Mouse (Mus musculus): ENCODE measurements around the gene Cabin1. TPM values are rescaled to one million over a fixed set of nuclear protein-coding genes. Genes with fewer than 3 reads are reported as not detected.
"Not testable (repeated sequence)": the region's sequence is repeated elsewhere in the genome, so short reads cannot be mapped to it uniquely, and the experiment has no call there.

Cabin1 gene
- polyA plus RNA-seq, 1 experiment from 2014 or later, result 30.8 TPM

GRCm38 (mm10) chr10:75776562-75776961 is 12.4 kb upstream of the Cabin1 start:
- Histone ChIP-seq H3K4me2 (ENCODE audit: low read length) (no peak overlapping the region), H3K27me3 (ENCODE audit: control insufficient read depth, insufficient read depth, low read length) (peaks cover 10% of the 10 kb centered on the region), H3K4me3 (ENCODE audit: control insufficient read depth in 1 of 2, insufficient read depth in 1 of 2, low read depth in 1 of 2, low read length in 2 of 2) (no peak overlapping the region), H3K9me3 (ENCODE audit: control insufficient read depth, low read length) (no peaks in the 10 kb centered on the region), H3K36me3 (ENCODE audit: control insufficient read depth, insufficient read depth, low read length) (no peaks in the 10 kb centered on the region), H3K27ac (replicated peaks in 1 of 2; ENCODE audit: control insufficient read depth in 1 of 2, insufficient read depth in 1 of 2, low read depth in 2 of 2, low read length in 2 of 2) (no peak overlapping the region), H3K4me1 (ENCODE audit: control insufficient read depth in 2 of 2, insufficient read depth in 2 of 2, low read length in 2 of 2) (peaks cover 11 to 14% of the 10 kb centered on the region in 2 experiments; a peak in 3 of 4 replicates), H3K9ac (ENCODE audit: low read length) (no peak overlapping the region)
- no peak for ATAC-seq (ENCODE audit: insufficient number of reproducible peaks, insufficient read depth, low FRiP score, low read depth)
- WGBS, result 85% methylated on average over 6 of the region's 6 CpGs

GRCm38 (mm10) chr10:75774587-75774986 is 10.4 kb upstream of the Cabin1 start:
- H3K4me2 ChIP-seq (ENCODE audit: low read length), result no peak overlapping the region
- 90% methylated on average over 9 of the region's 9 CpGs for WGBS
- peaks cover 6 to 8% of the 10 kb centered on the region in 2 experiments; a peak in 2 of 4 replicates for H3K4me1 ChIP-seq (ENCODE audit: control insufficient read depth in 2 of 2, insufficient read depth in 2 of 2, low read length in 2 of 2)
- H3K9ac ChIP-seq (ENCODE audit: low read length), result no peak overlapping the region
- H3K27ac ChIP-seq (replicated peaks in 1 of 2; ENCODE audit: control insufficient read depth in 1 of 2, insufficient read depth in 1 of 2, low read depth in 2 of 2, low read length in 2 of 2), result no peak overlapping the region
- ATAC-seq (ENCODE audit: insufficient number of reproducible peaks, insufficient read depth, low FRiP score, low read depth), result no peak
- H3K4me3 ChIP-seq (ENCODE audit: control insufficient read depth in 1 of 2, insufficient read depth in 1 of 2, low read depth in 1 of 2, low read length in 2 of 2), result no peak overlapping the region
- H3K9me3 ChIP-seq (ENCODE audit: control insufficient read depth, low read length), result no peaks in the 10 kb centered on the region
- H3K36me3 ChIP-seq (ENCODE audit: control insufficient read depth, insufficient read depth, low read length), result no peaks in the 10 kb centered on the region
- peaks cover 3% of the 10 kb centered on the region; the same call in 1 of the 2 replicates for H3K27me3 ChIP-seq (ENCODE audit: control insufficient read depth, insufficient read depth, low read length)

GRCm38 (mm10) chr10:75774102-75774501 is 10.0 kb upstream of the Cabin1 start:
- Histone ChIP-seq H3K4me2 (ENCODE audit: low read length) (no peak overlapping the region), H3K36me3 (ENCODE audit: control insufficient read depth, insufficient read depth, low read length) (no peaks in the 10 kb centered on the region), H3K27ac (replicated peaks in 1 of 2; ENCODE audit: control insufficient read depth in 1 of 2, insufficient read depth in 1 of 2, low read depth in 2 of 2, low read length in 2 of 2) (no peak overlapping the region), H3K4me3 (ENCODE audit: control insufficient read depth in 1 of 2, insufficient read depth in 1 of 2, low read depth in 1 of 2, low read length in 2 of 2) (no peak overlapping the region), H3K9ac (ENCODE audit: low read length) (no peak overlapping the region), H3K27me3 (ENCODE audit: control insufficient read depth, insufficient read depth, low read length) (0 out of 2 replicates have a peak, but pooled peaks cover 3% of the 10 kb centered on the region), H3K4me1 (ENCODE audit: control insufficient read depth in 2 of 2, insufficient read depth in 2 of 2, low read length in 2 of 2) (peaks cover 6 to 8% of the 10 kb centered on the region in 2 experiments; a peak in 2 of 4 replicates), H3K9me3 (ENCODE audit: control insufficient read depth, low read length) (no peaks in the 10 kb centered on the region)
- 85% methylated on average over 5 of the region's 5 CpGs for WGBS
- no peak for ATAC-seq (ENCODE audit: insufficient number of reproducible peaks, insufficient read depth, low FRiP score, low read depth)

DNA sequence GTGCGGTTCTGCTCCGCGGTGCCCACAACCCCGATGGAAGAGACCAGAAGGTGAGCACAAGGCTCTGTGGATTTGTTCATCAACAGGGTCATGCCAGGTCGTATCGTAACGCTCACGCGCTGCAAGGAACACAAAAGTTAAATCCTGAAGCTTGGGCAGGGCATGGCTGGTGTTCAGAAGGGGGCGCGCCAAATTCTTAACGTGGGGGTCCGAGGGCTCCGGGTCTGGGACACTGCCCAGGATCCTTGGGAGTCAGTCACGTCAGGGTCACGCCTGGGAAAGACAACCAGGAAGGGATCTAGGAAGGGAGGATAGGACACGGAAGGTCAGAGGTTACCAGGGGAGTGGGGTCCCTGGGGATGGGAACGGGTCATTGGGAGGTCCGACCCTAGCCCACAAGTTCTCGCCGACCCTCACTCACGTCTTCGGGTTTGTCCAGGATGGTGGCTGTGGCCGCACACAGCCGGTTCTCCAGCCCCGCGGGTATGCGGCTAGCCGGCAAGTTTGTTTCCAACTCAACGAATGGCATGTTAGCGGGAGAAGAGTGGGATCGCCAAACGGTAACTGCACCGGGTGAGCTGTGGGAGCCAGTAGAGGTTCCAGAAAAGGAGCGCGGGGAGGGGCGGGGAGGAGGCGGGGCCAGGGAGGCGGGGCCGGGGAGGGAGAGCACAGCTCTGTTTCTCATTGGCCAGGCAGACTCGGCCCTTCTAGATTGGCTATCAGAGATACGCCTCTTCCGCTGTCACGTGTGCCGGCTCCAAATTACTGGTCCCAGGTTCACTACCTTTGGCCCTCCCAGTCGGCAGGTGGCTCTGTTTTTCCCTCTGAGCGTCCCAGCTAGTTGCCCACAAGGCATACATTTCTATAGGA is 8.9 kb upstream of the Cabin1 start, which contains the start of gene Ddt:
Gene Ddt (minus strand): TSS at position 620 of the 870 bp plus-strand sequence.
- Histone ChIP-seq H3K4me3 (ENCODE audit: control insufficient read depth in 1 of 2, insufficient read depth in 1 of 2, low read depth in 1 of 2, low read length in 2 of 2) (peak within 1 kb of the TSS; percentile 53 to 81), H3K4me2 (ENCODE audit: low read length) (peak within 1 kb of the TSS; percentile 91), H3K27me3 (ENCODE audit: control insufficient read depth, insufficient read depth, low read length) (no peaks in the 10 kb centered on the region), H3K9ac (ENCODE audit: low read length) (peak within 1 kb of the TSS; percentile 71), H3K9me3 (ENCODE audit: control insufficient read depth, low read length) (no peaks in the 10 kb centered on the region), H3K4me1 (ENCODE audit: control insufficient read depth in 2 of 2, insufficient read depth in 2 of 2, low read length in 2 of 2) (peaks cover 6 to 8% of the 10 kb centered on the region in 2 experiments; a peak in 2 of 4 replicates), H3K36me3 (ENCODE audit: control insufficient read depth, insufficient read depth, low read length) (no peaks in the 10 kb centered on the region), H3K27ac (replicated peaks in 1 of 2; ENCODE audit: control insufficient read depth in 1 of 2, insufficient read depth in 1 of 2, low read depth in 2 of 2, low read length in 2 of 2) (0 out of 4 replicates have a peak within 1 kb of the TSS, but pooled peaks of 1 of the 2 experiments have one; percentile 49)
- ATAC-seq (ENCODE audit: insufficient number of reproducible peaks, insufficient read depth, low FRiP score, low read depth), result peak; percentile 85
- under 1% methylated on average over 45 of the region's 47 CpGs for WGBS

DNA sequence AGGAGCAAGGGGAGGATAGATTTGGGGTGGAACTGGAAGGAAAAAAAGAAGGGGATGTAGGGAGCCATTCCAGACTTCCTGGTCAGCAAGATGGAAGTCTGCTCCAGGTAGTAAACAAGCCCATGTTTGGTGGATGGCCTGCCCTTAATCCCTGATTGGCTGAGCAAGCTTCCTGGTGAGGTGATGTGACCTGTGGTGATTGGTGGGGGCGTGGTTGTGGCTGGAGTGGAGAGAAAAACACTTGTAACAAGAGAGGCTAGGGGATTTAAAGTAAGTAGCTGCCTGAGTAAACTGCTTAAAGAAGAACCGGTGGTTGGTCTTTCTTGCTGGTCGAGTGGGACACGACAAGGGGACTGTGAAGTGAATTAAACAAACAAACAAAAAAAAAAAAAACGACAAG is 3.6 kb upstream of the Cabin1 start:
- not testable (repeated sequence) for H3K4me3 ChIP-seq (ENCODE audit: control insufficient read depth in 1 of 2, insufficient read depth in 1 of 2, low read depth in 1 of 2, low read length in 2 of 2); H3K36me3 ChIP-seq (ENCODE audit: control insufficient read depth, insufficient read depth, low read length); H3K4me2 ChIP-seq (ENCODE audit: low read length); H3K27ac ChIP-seq (replicated peaks in 1 of 2; ENCODE audit: control insufficient read depth in 1 of 2, insufficient read depth in 1 of 2, low read depth in 2 of 2, low read length in 2 of 2); H3K9ac ChIP-seq (ENCODE audit: low read length); ATAC-seq (ENCODE audit: insufficient number of reproducible peaks, insufficient read depth, low FRiP score, low read depth); H3K9me3 ChIP-seq (ENCODE audit: control insufficient read depth, low read length); H3K27me3 ChIP-seq (ENCODE audit: control insufficient read depth, insufficient read depth, low read length)
- WGBS, result 31% methylated on average over 5 of the region's 5 CpGs
- H3K4me1 ChIP-seq (ENCODE audit: control insufficient read depth in 2 of 2, insufficient read depth in 2 of 2, low read length in 2 of 2), result peaks cover 4 to 14% of the 10 kb centered on the region in 2 experiments; a peak in 2 of 4 replicates

DNA sequence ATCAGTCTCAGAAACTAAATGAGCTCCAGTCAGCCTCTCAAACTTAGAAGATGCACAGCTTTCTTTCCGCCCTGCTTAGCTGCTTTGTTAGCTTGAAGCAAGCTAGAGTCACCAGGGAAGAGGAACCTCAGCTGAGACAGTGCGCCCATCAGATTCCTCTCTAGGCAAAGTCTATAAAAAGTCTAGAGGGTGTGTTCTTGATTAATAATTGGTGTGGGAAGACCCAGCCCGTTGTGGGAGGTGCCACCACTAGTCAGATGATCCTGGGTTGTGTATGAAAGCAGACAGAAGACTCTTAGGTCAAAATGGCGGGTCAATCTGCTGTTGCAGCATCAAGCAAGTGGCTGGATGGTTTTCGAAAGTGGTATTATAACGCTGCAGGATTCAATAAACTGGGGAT is 2.7 kb upstream of the Cabin1 start:
- no peak overlapping the region for H3K9ac ChIP-seq (ENCODE audit: low read length)
- no peak for ATAC-seq (ENCODE audit: insufficient number of reproducible peaks, insufficient read depth, low FRiP score, low read depth)
- WGBS, result 86% methylated on average over 6 of the region's 6 CpGs

GRCm38 (mm10) chr10:75764519-75765473 is 655 bp upstream of the Cabin1 start:
- peak overlapping the region; percentile 81 for H3K9ac ChIP-seq (ENCODE audit: low read length)
- H3K4me2 ChIP-seq (ENCODE audit: low read length), result peak overlapping the region; percentile 82
- H3K9me3 ChIP-seq (ENCODE audit: control insufficient read depth, low read length), result no peaks in the 10 kb centered on the region
- peaks cover 0 to 8% of the 10 kb centered on the region in 2 experiments; a peak in 1 of 4 replicates for H3K4me1 ChIP-seq (ENCODE audit: control insufficient read depth in 2 of 2, insufficient read depth in 2 of 2, low read length in 2 of 2)
- H3K4me3 ChIP-seq (ENCODE audit: control insufficient read depth in 1 of 2, insufficient read depth in 1 of 2, low read depth in 1 of 2, low read length in 2 of 2), result peak overlapping the region; percentile 77 to 90
- H3K36me3 ChIP-seq (ENCODE audit: control insufficient read depth, insufficient read depth, low read length), result peaks cover 7% of the 10 kb centered on the region
- no peaks in the 10 kb centered on the region for H3K27me3 ChIP-seq (ENCODE audit: control insufficient read depth, insufficient read depth, low read length)
- WGBS, result under 1% methylated on average over 27 of the region's 27 CpGs
- H3K27ac ChIP-seq (replicated peaks in 1 of 2; ENCODE audit: control insufficient read depth in 1 of 2, insufficient read depth in 1 of 2, low read depth in 2 of 2, low read length in 2 of 2), result peak overlapping the region; percentile 18 to 59; a peak in 2 of 4 replicates
- ATAC-seq (ENCODE audit: insufficient number of reproducible peaks, insufficient read depth, low FRiP score, low read depth), result no peak

More for the DNA sequence above, 2.7 kb upstream of the Cabin1 start:
- no peak overlapping the region for H3K4me3 ChIP-seq (ENCODE audit: control insufficient read depth in 1 of 2, insufficient read depth in 1 of 2, low read depth in 1 of 2, low read length in 2 of 2)
- H3K4me1 ChIP-seq (ENCODE audit: control insufficient read depth in 2 of 2, insufficient read depth in 2 of 2, low read length in 2 of 2), result peaks cover 0 to 8% of the 10 kb centered on the region in 2 experiments; a peak in 1 of 4 replicates
- H3K4me2 ChIP-seq (ENCODE audit: low read length), result no peak overlapping the region
- H3K27ac ChIP-seq (replicated peaks in 1 of 2; ENCODE audit: control insufficient read depth in 1 of 2, insufficient read depth in 1 of 2, low read depth in 2 of 2, low read length in 2 of 2), result no peak overlapping the region
- no peaks in the 10 kb centered on the region; the same call in 1 of the 2 replicates for H3K36me3 ChIP-seq (ENCODE audit: control insufficient read depth, insufficient read depth, low read length)
- no peaks in the 10 kb centered on the region for H3K27me3 ChIP-seq (ENCODE audit: control insufficient read depth, insufficient read depth, low read length)
- H3K9me3 ChIP-seq (ENCODE audit: control insufficient read depth, low read length), result no peaks in the 10 kb centered on the region

All from heart, embryonic 14.5 days (tissue).